Mouse (Mus musculus) liver, embryonic 14.5 days (tissue): ENCODE data around the gene Rps27a. TPM values are rescaled to one million over a fixed set of nuclear protein-coding genes. Genes with fewer than 3 reads are reported as not detected.

Experiments
- ATAC-seq: fragments of 200-750 bp; cut with Nextera tagmentation; 2 replicates; pipeline ENCODE4 v1.8.0; 2017; ENCODE audit warnings: moderate number of reproducible peaks, mild to moderate bottlenecking, moderate library complexity; ENCODE audit not compliant: insufficient read depth
- DNase-seq, 3 experiments: peaks; one replicate each; pipeline ENCODE4 v3.0.0-alpha.2; 2012 to 2013; ENCODE audit warnings: low read depth in 3 of 3, low spot score in 3 of 3
- H3K27ac ChIP-seq: fragments of 300-500 bp; sonication (generic); 2 replicates; pipeline ENCODE4 v1.5.1; 2014; ENCODE audit warnings: moderate library complexity, mild to moderate bottlenecking, control low read depth, inconsistent platforms
- H3K27me3 ChIP-seq: fragments of 300-500 bp; sonication (generic); 2 replicates; pipeline ENCODE4 v1.6.1; 2014; ENCODE audit warnings: mild to moderate bottlenecking, low read length, moderate library complexity; ENCODE audit not compliant: control insufficient read depth, insufficient read depth
- H3K36me3 ChIP-seq: fragments of 300-500 bp; sonication (generic); replicated peaks from 2 replicates; pipeline ENCODE4 v1.6.1; 2014; ENCODE audit warnings: low read depth; ENCODE audit not compliant: control insufficient read depth, insufficient read depth
- H3K4me1 ChIP-seq, 2 experiments: fragments of 200-500 bp in 1 of 2; fragments of 300-500 bp in 1 of 2; sonication (generic) in 1 of 2; replicated peaks; 2 replicates each; pipeline ENCODE4 v1.6.1; 2012 to 2014; ENCODE audit warnings: antibody characterized with exemption in 1 of 2, inconsistent platforms in 1 of 2, low read length in 1 of 2; ENCODE audit not compliant: control insufficient read depth in 2 of 2, insufficient read depth in 2 of 2
- H3K4me2 ChIP-seq: fragments of 300-500 bp; sonication (generic); 2 replicates; pipeline ENCODE4 v1.6.1; 2014; ENCODE audit warnings: low read depth, mild to moderate bottlenecking, control low read depth, moderate library complexity
- H3K4me3 ChIP-seq, 2 experiments: fragments of 200-500 bp in 1 of 2; fragments of 300-500 bp in 1 of 2; sonication (generic) in 1 of 2; 2 replicates each; pipeline ENCODE4 v1.5.1; 2012 to 2014; ENCODE audit warnings: low read depth in 2 of 2, low read length in 2 of 2, mild to moderate bottlenecking in 2 of 2, control low read depth in 1 of 2, inconsistent platforms in 1 of 2, moderate library complexity in 1 of 2; ENCODE audit not compliant: insufficient read depth in 1 of 2
- H3K9ac ChIP-seq: fragments of 300-500 bp; sonication (generic); replicated peaks from 2 replicates; pipeline ENCODE4 v1.6.1; 2014; ENCODE audit warnings: mild to moderate bottlenecking, control low read depth, moderate library complexity
- H3K9me3 ChIP-seq: fragments of 300-500 bp; sonication (generic); 2 replicates; pipeline ENCODE4 v1.6.1; 2016; ENCODE audit warnings: low read length, mixed read lengths; ENCODE audit not compliant: control insufficient read depth
- CTCF ChIP-seq: IDR thresholded peaks from 2 replicates; pipeline ENCODE4 v1.5.1; 2016; ENCODE audit warnings: antibody characterized with exemption, low read depth, control low read depth
- EP300 ChIP-seq: IDR thresholded peaks from 2 replicates; pipeline ENCODE4 v1.6.1; 2016; ENCODE audit warnings: antibody characterized with exemption, low read depth
- WGBS: fragments of 180-500 bp; shearing (Covaris S2); extraction: QIAGEN DNeasy Blood & Tissue Kit; methylation state at CpG from one replicate; pipeline ENCODE4 v1.1.7; 2014; ENCODE audit not compliant: insufficient replicate concordance; 5-methylcytosine and 5-hydroxymethylcytosine counted together
- polyA plus RNA-seq, 2 experiments: library from polyadenylated mRNA; depleted of rRNA in 1 of 2; stranded (reverse) in 1 of 2; unstranded in 1 of 2; fragments of >200 nt; fragmentation: Nextera tagmentation in 1 of 2; extraction: Ambion mirVana in 1 of 2; gene quantifications; 2 replicates each; pipeline versions ENCODE4 v1.2.1 to v1.2.3; 2012 to 2014

The Rps27a gene
- polyA plus RNA-seq, 2 experiments = 902 to 1,164 TPM

DNA sequence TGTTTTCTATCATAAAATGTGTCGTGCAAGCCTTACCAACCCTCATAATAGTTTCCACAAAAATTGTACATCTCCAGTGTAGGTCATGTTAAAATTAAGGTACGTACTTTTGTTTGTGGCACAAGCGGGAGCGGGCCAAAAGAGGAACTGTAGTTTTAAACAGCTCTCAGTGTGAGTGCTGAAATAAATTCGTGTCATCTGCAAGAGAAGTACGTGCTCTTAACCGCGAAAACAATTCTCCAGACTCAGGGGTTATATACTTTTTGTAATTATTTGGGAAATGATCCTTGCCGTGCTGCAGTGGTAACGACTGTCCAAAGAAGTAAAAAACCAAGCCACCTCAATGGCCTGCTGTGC, 33.6 kb downstream of the Rps27a start:
- peak overlapping the region; percentile 76 for H3K27ac ChIP-seq
- ATAC-seq = peak; percentile 9; the same call in 1 of the 2 replicates
- no peak for DNase-seq

DNA sequence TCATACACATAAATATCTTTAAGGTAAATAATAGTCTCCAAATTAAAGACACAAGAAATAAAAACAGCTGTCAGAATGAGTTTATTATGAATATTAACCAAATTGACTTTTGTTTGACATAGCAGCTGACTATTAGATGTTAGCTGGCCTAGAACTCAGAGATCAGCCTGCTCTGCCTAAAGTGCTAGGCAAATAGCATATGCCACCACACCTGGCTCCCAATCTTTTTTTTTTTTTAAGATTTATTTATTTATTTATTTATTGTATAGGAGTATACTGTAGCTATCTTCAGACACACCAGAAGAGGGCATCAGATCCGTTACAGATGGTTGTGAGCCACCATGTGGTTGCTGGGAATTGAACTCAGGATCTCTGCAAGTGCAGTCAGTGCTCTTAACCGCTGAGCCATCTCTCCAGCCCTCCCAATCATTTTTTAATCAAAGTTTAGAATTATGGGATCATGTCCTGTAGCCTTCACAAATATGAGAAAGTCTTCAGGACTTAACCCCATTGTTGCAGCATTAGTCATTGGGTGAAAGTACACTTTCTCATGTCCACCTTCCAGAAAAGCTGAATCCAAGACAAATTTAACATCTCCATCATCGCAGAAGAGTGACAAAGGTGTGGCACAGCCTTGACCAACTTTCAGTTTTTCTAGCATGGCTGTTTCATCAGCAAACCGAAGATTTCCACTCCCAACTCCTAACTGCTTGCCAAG, 34.9 kb downstream of the Rps27a start:
- WGBS = 78% methylated on average over 4 of the region's 4 CpGs
- DNase-seq (no peak), ATAC-seq (no peak)
- Histone ChIP-seq H3K36me3 (peaks cover 2% of the 10 kb centered on the region), H3K9ac (no peak overlapping the region), H3K27ac (no peak overlapping the region), H3K4me3 (no peak overlapping the region), H3K4me1 (peaks cover 4 to 8% of the 10 kb centered on the region in 2 experiments), H3K9me3 (no peaks in the 10 kb centered on the region), H3K4me2 (no peak overlapping the region; the same call in 1 of the 2 replicates), H3K27me3 (no peaks in the 10 kb centered on the region)
- TF ChIP-seq CTCF (no peak), EP300 (no peak)

More for the DNA sequence above, 33.6 kb downstream of the Rps27a start:
- 6% methylated on average over 10 of the region's 10 CpGs for WGBS
- TF ChIP-seq EP300 = no peak
- no peak for TF ChIP-seq CTCF
- Histone ChIP-seq H3K9ac (peak overlapping the region; percentile 86), H3K4me3 (peak overlapping the region; percentile 81 to 84), H3K36me3 (peaks cover 2% of the 10 kb centered on the region), H3K4me1 (peaks cover 4 to 8% of the 10 kb centered on the region in 2 experiments), H3K4me2 (peak overlapping the region; percentile 84), H3K9me3 (no peaks in the 10 kb centered on the region), H3K27me3 (no peaks in the 10 kb centered on the region)

DNA sequence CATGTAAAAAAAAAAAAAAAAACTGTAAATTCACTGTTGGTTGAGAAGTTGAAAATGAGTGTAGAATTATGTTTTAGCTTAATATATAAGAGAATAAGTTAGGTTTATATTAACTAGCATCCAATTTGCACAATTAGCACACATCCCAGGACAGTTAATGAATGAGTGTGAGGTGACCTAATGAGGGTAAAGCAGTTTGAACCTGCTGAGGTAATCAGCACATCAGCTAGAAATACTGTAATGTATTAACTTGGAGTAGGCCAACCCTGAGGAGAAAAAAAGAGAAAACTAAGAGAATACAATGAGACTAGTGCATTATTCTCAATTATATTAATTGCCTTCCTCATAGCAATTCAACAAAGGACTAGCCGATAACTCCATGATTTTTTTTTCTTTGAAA, 38.5 kb downstream of the Rps27a start:
- Histone ChIP-seq H3K4me3 (no peak overlapping the region), H3K4me1 (peaks cover 10 to 13% of the 10 kb centered on the region in 2 experiments), H3K27ac (no peak overlapping the region), H3K9me3 (no peaks in the 10 kb centered on the region), H3K27me3 (no peaks in the 10 kb centered on the region), H3K36me3 (peaks cover 2% of the 10 kb centered on the region), H3K9ac (no peak overlapping the region), H3K4me2 (no peak overlapping the region)
- TF ChIP-seq EP300 (no peak), CTCF (no peak)
- DNase-seq (no peak), ATAC-seq (no peak)
- 90% methylated on average over 1 of the region's 1 CpGs for WGBS

DNA sequence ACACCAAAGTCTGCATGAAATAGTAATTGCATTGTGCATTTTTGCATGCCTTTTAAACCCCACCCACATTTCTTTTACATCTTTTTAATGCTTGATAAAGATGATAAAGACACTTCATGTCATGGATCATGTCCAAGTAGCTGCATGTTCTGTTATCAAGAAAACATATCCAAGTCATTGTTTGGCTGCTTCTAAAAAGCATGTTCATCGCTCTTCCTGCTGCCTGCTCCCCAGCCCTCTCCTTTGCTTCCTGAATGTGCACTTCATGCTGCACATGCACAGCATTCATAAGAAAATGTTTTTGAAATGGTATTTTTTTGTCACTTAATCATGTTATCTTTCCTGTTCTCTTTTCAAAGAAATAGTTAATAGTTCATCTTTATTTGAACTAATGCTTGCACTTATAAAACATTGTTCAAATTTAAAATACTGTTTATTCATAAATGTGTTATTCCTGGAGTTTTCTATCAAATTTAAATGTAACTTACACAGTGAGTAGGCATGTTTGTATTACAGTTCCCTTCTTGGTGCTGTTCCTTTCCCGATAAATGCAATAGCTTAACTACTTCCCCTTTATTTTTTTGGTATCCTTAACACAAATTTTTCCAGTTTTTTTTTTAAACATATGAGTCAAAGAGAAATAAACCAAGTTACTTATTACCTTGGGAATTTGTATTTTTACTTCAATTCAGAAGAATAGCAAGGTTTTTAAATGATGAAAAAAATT, 42.8 kb downstream of the Rps27a start:
- no peaks in the 10 kb centered on the region for H3K36me3 ChIP-seq
- no peak for DNase-seq
- peak overlapping the region; percentile 35; the same call in 1 of the 2 replicates for H3K4me2 ChIP-seq
- 25% methylated on average over 2 of the region's 2 CpGs for WGBS
- H3K9me3 ChIP-seq = no peaks in the 10 kb centered on the region
- ATAC-seq = peak; percentile 63; the same call in 1 of the 2 replicates
- peak overlapping the region; percentile 29 for H3K27ac ChIP-seq
- peaks cover 13 to 18% of the 10 kb centered on the region in 2 experiments for H3K4me1 ChIP-seq
- H3K9ac ChIP-seq = no peak overlapping the region
- no peaks in the 10 kb centered on the region for H3K27me3 ChIP-seq
- no peak for TF ChIP-seq EP300
- TF ChIP-seq CTCF = no peak
- H3K4me3 ChIP-seq = no peak overlapping the region
